Mouse (Mus musculus) heart, adult 2 months (tissue): ENCODE measurements around the gene Fance.

Experiments
- CTCF ChIP-seq: fragments of 200-600 bp; IDR thresholded peaks from 2 replicates; pipeline ENCODE4 v1.8.1; 2022; ENCODE audit warnings: antibody characterized with exemption, mild to moderate bottlenecking, moderate library complexity
- EP300 ChIP-seq: fragments of 200-500 bp; IDR thresholded peaks from 2 replicates; pipeline ENCODE4 v1.6.1; 2011; ENCODE audit warnings: low read depth, low read length, control low read depth; ENCODE audit not compliant: insufficient read depth
- POLR2A ChIP-seq: fragments of 200-500 bp; IDR thresholded peaks from 2 replicates; pipeline ENCODE4 v1.6.1; 2011; ENCODE audit warnings: mild to moderate bottlenecking, low read depth, low read length, control low read depth; ENCODE audit not compliant: insufficient read depth

DNA sequence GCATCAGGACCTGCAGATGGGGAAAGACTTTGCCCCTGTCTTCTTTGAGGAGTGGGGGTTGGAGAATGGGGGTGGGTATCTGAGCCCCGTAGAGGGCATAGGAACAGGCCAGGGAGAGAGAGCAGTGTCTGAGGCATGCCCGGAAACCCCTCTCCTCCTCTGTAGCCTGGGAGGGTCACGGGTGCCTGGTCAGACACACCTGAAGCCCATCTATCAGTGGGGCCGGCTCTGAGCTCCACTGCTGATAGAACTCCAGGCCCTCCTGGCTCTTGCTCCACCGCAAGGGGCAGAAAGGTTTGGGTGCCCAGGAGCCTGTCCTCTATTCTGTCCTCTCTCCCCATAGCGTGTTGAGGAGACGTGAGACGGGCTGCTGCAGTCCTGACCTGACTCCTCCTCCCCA, 12.4 kb downstream of the Fance start:
- TF ChIP-seq POLR2A (no peak), CTCF (no peak), EP300 (no peak)
